Mouse (Mus musculus) liver, embryonic 14.5 days (tissue): Measurements from ENCODE around the gene Ppp1r12a. TPM values are rescaled to one million over a fixed set of nuclear protein-coding genes. Genes with fewer than 3 reads are reported as not detected.

ENCODE experiments used
- ATAC-seq: fragments of 200-750 bp; cut with Nextera tagmentation; 2 replicates; pipeline ENCODE4 v1.8.0; 2017; ENCODE audit warnings: moderate number of reproducible peaks, mild to moderate bottlenecking, moderate library complexity; ENCODE audit not compliant: insufficient read depth
- DNase-seq, 3 experiments: peaks; one replicate each; pipeline ENCODE4 v3.0.0-alpha.2; 2012 to 2013; ENCODE audit warnings: low read depth in 3 of 3, low spot score in 3 of 3
- H3K27ac ChIP-seq: fragments of 300-500 bp; sonication (generic); 2 replicates; pipeline ENCODE4 v1.5.1; 2014; ENCODE audit warnings: moderate library complexity, mild to moderate bottlenecking, control low read depth, inconsistent platforms
- H3K27me3 ChIP-seq: fragments of 300-500 bp; sonication (generic); 2 replicates; pipeline ENCODE4 v1.6.1; 2014; ENCODE audit warnings: mild to moderate bottlenecking, low read length, moderate library complexity; ENCODE audit not compliant: control insufficient read depth, insufficient read depth
- H3K36me3 ChIP-seq: fragments of 300-500 bp; sonication (generic); replicated peaks from 2 replicates; pipeline ENCODE4 v1.6.1; 2014; ENCODE audit warnings: low read depth; ENCODE audit not compliant: control insufficient read depth, insufficient read depth
- H3K4me1 ChIP-seq, 2 experiments: fragments of 200-500 bp in 1 of 2; fragments of 300-500 bp in 1 of 2; sonication (generic) in 1 of 2; replicated peaks; 2 replicates each; pipeline ENCODE4 v1.6.1; 2012 to 2014; ENCODE audit warnings: antibody characterized with exemption in 1 of 2, inconsistent platforms in 1 of 2, low read length in 1 of 2; ENCODE audit not compliant: control insufficient read depth in 2 of 2, insufficient read depth in 2 of 2
- H3K4me2 ChIP-seq: fragments of 300-500 bp; sonication (generic); 2 replicates; pipeline ENCODE4 v1.6.1; 2014; ENCODE audit warnings: low read depth, mild to moderate bottlenecking, control low read depth, moderate library complexity
- H3K4me3 ChIP-seq, 2 experiments: fragments of 200-500 bp in 1 of 2; fragments of 300-500 bp in 1 of 2; sonication (generic) in 1 of 2; 2 replicates each; pipeline ENCODE4 v1.5.1; 2012 to 2014; ENCODE audit warnings: low read depth in 2 of 2, low read length in 2 of 2, mild to moderate bottlenecking in 2 of 2, control low read depth in 1 of 2, inconsistent platforms in 1 of 2, moderate library complexity in 1 of 2; ENCODE audit not compliant: insufficient read depth in 1 of 2
- H3K9ac ChIP-seq: fragments of 300-500 bp; sonication (generic); replicated peaks from 2 replicates; pipeline ENCODE4 v1.6.1; 2014; ENCODE audit warnings: mild to moderate bottlenecking, control low read depth, moderate library complexity
- H3K9me3 ChIP-seq: fragments of 300-500 bp; sonication (generic); 2 replicates; pipeline ENCODE4 v1.6.1; 2016; ENCODE audit warnings: low read length, mixed read lengths; ENCODE audit not compliant: control insufficient read depth
- CTCF ChIP-seq: IDR thresholded peaks from 2 replicates; pipeline ENCODE4 v1.5.1; 2016; ENCODE audit warnings: antibody characterized with exemption, low read depth, control low read depth
- EP300 ChIP-seq: IDR thresholded peaks from 2 replicates; pipeline ENCODE4 v1.6.1; 2016; ENCODE audit warnings: antibody characterized with exemption, low read depth
- WGBS: fragments of 180-500 bp; shearing (Covaris S2); extraction: QIAGEN DNeasy Blood & Tissue Kit; methylation state at CpG from one replicate; pipeline ENCODE4 v1.1.7; 2014; ENCODE audit not compliant: insufficient replicate concordance; 5-methylcytosine and 5-hydroxymethylcytosine counted together
- polyA plus RNA-seq, 2 experiments: library from polyadenylated mRNA; depleted of rRNA in 1 of 2; stranded (reverse) in 1 of 2; unstranded in 1 of 2; fragments of >200 nt; fragmentation: Nextera tagmentation in 1 of 2; extraction: Ambion mirVana in 1 of 2; gene quantifications; 2 replicates each; pipeline versions ENCODE4 v1.2.1 to v1.2.3; 2012 to 2014

The Ppp1r12a gene
- polyA plus RNA-seq, 2 experiments: 18.7 to 27.2 TPM

DNA sequence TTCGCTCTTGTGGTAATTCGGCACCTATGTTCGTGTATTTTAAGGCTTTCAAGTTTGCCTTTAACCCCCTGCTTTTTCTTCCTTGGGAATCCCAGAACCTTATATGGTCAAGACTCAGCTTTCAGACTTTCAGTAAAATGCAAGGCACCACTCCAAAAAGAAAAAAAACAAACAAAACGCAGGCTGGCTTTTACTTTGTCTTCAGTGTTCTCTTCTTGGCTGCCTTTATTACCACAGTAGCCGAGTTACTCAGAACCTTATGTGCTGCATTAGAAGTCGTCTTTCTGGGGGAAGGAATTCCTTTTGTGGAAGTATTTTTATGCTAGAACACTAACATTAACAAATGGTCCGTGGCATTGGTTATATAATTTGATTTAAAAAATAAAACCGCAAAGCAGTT lies 22.8 kb downstream of the Ppp1r12a start:
- Histone ChIP-seq H3K9ac (no peak overlapping the region), H3K9me3 (no peaks in the 10 kb centered on the region), H3K27ac (no peak overlapping the region), H3K36me3 (no peaks in the 10 kb centered on the region), H3K27me3 (no peaks in the 10 kb centered on the region), H3K4me1 (peaks cover 1 to 8% of the 10 kb centered on the region in 2 experiments), H3K4me3 (no peak overlapping the region), H3K4me2 (no peak overlapping the region)
- no peak for ATAC-seq
- WGBS: 75% methylated on average over 8 of the region's 8 CpGs
- no peak for DNase-seq
- TF ChIP-seq CTCF (no peak), EP300 (no peak)

- H3K27me3 ChIP-seq: no peaks in the 10 kb centered on the region
- no peak overlapping the region for H3K4me3 ChIP-seq
- no peak overlapping the region for H3K4me2 ChIP-seq
- 89% methylated on average over 3 of the region's 3 CpGs for whole genome bisulfite sequencing
- ATAC-seq (no peak), DNase-seq (no peak)
- H3K27ac ChIP-seq: no peak overlapping the region
- TF ChIP-seq EP300: no peak
- TF ChIP-seq CTCF: no peak
- no peaks in the 10 kb centered on the region for H3K36me3 ChIP-seq
- no peaks in the 10 kb centered on the region for H3K9me3 ChIP-seq
- no peak overlapping the region for H3K9ac ChIP-seq
- peaks cover 0 to 6% of the 10 kb centered on the region in 2 experiments; a peak in 2 of 4 replicates for H3K4me1 ChIP-seq
Measured at GRCm38 (mm10) chr10:108185265-108185664, 23.3 kb downstream of the Ppp1r12a start.

DNA sequence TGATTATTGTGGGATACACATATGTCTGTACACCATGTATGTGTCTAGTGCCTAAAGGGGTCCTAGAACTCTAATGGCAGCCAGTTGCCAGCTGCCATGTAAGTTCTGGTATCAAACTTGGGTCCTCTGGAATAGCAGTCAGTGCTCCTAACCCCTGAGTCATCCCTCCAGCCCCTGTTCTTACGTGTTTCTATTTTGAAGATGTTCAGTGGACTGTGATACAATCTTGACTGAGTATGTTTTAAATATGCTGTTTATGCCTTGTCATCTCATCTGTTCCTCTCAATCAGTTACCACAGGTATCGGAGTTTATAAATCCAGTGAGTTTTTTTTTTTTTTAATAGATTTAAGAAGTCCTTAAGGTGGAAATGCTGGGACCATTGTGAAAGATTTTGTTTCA lies 27.3 kb downstream of the Ppp1r12a start:
- Histone ChIP-seq H3K27ac (no peak overlapping the region), H3K36me3 (no peaks in the 10 kb centered on the region), H3K9me3 (no peaks in the 10 kb centered on the region), H3K4me1 (peaks cover 0 to 4% of the 10 kb centered on the region in 2 experiments; a peak in 2 of 4 replicates), H3K4me3 (no peak overlapping the region), H3K9ac (no peak overlapping the region), H3K4me2 (no peak overlapping the region), H3K27me3 (no peaks in the 10 kb centered on the region)
- 56% methylated on average over 2 of the region's 2 CpGs for WGBS
- no peak for ATAC-seq
- TF ChIP-seq CTCF: no peak
- no peak for DNase-seq

GRCm38 (mm10) chr10:108189986-108190385 lies 28.0 kb downstream of the Ppp1r12a start:
- TF ChIP-seq CTCF (no peak), EP300 (no peak)
- H3K9ac ChIP-seq: no peak overlapping the region
- H3K27me3 ChIP-seq: no peaks in the 10 kb centered on the region
- ATAC-seq: no peak
- no peaks in the 10 kb centered on the region for H3K9me3 ChIP-seq
- peaks cover 0 to 4% of the 10 kb centered on the region in 2 experiments; a peak in 2 of 4 replicates for H3K4me1 ChIP-seq
- H3K4me2 ChIP-seq: no peak overlapping the region
- H3K36me3 ChIP-seq: no peaks in the 10 kb centered on the region
- no peak for DNase-seq
- no peak overlapping the region for H3K27ac ChIP-seq
- H3K4me3 ChIP-seq: no peak overlapping the region
- WGBS: 77% methylated on average over 3 of the region's 3 CpGs

DNA sequence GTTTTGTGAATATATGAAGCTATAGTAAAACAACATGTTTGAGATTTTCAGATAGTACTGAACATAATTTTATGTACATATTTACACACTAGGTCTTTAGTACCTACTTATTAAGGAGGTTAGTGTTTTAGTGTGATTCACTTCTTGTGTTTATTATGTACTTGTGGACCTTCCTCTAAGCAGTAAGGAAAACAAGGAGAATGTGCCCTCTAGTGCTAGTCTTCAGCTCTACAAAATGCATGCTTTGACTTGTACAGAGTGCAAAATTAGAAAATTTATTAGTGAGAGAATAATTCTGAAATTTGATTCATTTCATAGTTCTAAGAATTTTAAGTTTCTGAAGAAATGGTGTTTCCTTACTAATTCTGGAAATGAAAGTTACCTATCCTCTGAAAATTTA lies 28.6 kb downstream of the Ppp1r12a start:
- Histone ChIP-seq H3K4me3 (no peak overlapping the region), H3K36me3 (no peaks in the 10 kb centered on the region), H3K4me1 (peaks cover 0 to 4% of the 10 kb centered on the region in 2 experiments; a peak in 2 of 4 replicates), H3K27me3 (no peaks in the 10 kb centered on the region), H3K4me2 (no peak overlapping the region), H3K27ac (no peak overlapping the region), H3K9me3 (no peaks in the 10 kb centered on the region), H3K9ac (no peak overlapping the region)
- ATAC-seq (no peak), DNase-seq (no peak)
- TF ChIP-seq CTCF (peak; percentile 14; the same call in 1 of the 2 replicates), EP300 (no peak)
